Mouse (Mus musculus) frontal cortex, postnatal 14 days (tissue): ENCODE measurements at regions not wholly inside any gene's neighbourhood (a gene's known extent, or its start where the extent isn't known, plus 50 kb on each side); places are given as distances from the start of the nearest gene placed in this dataset.
A peak's percentile ranks its signal among the peaks of the same experiment; 100 is the strongest.

Experiments
- DNase-seq, 2 experiments: peaks; one replicate each; pipeline ENCODE4 v3.0.0; 2022; ENCODE audit warnings: low spot score in 2 of 2

- peak in 1 of 2 experiments; percentile 52 for DNase-seq
Measured at GRCm38 (mm10) chr12:7777220-7778055, 200.0 kb upstream of the Apob start.

- no peak for DNase-seq
Measured at GRCm38 (mm10) chr12:7778056-7778440, 199.4 kb upstream of the Apob start.

DNA sequence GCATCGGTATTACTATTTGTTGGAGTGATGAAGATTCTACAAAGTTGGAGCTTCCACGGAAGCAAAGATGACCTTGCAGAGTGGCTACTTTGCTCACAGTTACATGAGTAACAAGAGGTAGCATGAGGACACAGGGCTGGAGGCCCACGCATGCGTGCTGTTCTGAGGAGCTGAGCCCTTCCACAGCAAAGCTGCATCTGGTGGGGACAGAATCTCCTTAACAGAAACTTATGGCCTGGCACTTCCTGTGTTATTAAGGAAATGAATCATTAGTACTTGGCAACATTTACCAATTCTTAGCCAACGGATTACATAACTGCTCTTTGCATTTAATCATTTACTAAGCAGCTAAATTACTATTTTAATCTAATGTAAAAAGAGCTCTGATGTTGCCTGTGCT lies 160.8 kb upstream of the Apob start:
- DNase-seq = peak; percentile 12 to 14

DNA sequence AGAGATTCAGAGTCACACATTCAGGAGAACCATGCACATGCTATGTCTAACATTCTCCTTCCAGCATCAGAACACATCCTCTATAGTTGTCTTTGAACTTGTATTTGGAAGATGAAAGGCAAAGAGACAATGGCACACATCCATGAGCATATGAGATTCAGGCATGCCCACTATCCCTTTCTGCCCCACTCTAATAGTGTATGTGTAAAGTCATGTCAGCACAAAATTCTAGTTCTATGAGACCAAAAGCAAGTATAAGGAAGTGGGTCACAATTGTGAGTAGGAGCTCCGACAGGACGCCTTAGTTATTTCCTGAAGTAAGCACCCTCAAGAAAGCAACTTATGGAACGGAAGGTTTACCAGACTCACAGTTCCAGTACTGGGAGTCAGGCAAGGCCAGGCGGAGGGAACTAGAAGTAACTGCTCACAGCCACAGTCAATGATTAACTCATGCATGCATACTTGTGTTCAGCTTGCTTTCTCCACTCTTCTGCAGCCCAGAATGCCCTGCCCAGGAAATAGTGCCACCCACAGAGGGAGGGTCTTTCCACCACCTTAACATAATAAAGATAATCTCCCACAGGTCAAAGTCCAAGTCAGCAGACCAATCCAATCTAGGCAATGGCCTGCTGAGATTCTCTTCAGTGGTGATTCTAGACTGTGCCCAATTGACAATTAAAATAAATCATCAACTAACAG lies 157.3 kb upstream of the Apob start:
- no peak for DNase-seq

DNA sequence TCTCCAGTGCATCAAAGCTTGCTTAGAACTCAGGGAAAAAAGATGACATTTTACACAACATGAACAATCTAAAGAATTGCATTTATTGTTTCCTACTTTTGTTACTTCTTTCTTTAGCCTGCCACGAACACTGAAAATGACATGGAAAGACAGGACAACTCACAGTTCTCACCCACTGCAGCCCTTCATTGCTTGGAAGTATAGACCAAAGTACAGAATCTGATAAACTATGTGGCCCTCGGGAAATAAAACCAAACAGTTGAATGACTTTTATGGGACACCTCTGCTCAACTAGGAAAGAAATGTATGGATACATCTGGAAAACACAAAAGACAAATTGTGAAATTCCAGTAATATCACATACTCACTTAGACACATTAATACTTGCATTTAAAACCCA lies 156.7 kb upstream of the Apob start:
- DNase-seq = no peak

DNA sequence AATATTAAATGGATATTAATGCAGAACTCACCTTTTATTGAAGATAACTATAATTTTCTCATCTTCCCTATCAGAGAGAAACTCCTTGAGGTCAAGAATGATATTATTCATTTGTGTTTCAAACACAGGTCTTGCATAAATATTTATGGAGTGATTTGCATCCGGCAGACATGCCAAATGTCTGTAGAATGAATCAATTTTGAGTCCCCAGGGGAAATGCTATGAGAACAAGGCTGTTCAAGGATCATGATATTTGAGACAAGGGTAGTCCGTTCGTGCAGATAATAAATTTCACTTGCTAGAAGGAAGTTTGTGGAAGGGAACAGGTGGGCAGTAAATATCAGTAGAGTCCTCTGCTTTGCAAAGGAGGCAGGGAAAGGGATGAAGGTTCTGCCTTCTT lies 141.7 kb upstream of the Apob start:
- no peak for DNase-seq

DNA sequence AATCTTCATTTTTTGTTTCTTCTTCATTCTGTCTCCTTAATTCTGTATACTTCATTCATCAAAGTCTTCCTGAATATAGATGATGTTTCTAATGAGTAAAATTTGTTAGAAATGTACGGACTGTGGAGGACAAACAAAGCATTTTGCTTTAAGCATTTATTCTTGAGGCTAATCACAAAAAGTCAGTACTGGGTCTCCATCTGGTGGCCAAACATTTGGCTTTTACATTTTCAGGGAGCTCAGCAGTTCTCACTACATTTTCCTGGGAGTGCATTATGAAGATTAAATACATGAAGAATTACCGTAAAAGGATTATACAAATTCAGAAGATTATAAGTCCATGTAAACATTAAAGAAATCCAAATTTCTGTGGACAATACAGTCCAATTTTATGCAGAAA lies 123.6 kb upstream of the Apob start:
- DNase-seq = peak in 1 of 2 experiments; percentile 16

- no peak for DNase-seq
Measured at GRCm38 (mm10) chr12:7855683-7856082, 121.8 kb upstream of the Apob start.

GRCm38 (mm10) chr12:7859533-7859932 lies 117.9 kb upstream of the Apob start:
- DNase-seq = no peak

DNA sequence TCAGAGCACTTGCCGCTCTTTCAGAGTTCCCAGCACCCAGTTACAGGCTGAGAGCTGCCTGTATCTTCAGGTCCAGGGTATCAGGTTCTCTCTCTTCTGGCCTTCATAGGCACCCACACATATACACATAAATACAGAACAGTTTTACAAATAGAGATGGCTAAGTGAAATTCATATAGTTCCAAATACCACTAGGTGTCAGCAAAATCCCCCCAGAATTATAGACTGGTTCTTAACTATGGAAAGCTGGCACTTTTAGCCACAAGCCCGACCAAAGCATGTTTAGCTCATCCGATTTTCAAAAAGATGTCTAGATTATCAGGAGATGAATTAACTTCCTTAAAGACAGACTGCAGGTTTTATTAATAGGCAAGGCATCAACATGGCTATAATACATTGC lies 107.4 kb upstream of the Apob start:
- DNase-seq = no peak

- DNase-seq = no peak
Measured at GRCm38 (mm10) chr12:7870473-7870872, 107.0 kb upstream of the Apob start.

- no peak for DNase-seq
Measured at GRCm38 (mm10) chr12:7875454-7875853, 102.0 kb upstream of the Apob start.

DNA sequence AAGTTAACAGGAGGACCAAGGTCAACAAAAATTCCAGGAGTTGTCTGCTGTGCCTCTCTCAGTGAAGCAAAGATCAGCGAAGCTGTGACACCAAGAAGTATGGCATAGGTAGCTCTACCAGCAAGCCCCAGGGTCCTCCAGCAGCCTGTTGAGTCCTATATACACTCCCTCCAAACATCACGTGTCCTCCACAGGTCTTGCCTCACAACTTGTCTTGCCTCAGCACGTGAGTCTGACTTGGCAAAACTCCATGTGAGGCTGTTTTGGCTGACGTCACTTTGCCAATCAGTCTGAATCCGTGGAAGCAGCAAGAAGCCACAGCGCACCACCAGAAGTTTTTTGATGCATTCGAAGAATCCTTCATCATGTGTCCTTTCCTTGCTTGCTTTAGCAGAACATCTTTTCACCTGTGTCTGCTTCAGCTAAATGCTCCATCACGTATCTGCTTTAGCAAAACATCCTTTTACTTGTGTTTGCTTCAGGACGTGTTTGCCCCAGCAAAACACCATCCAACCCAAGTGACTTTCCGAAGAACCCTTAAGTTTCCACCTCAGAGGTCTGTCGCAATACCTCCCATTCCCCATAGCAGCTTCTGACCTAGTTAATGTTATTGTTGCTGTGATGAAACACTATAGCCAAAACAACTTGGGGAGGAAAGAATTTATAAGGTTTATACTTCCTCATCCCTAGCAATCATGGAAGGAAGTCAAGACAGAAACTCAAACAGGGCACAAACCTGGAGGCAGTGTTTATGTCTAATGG lies 101.0 kb upstream of the Apob start:
- no peak for DNase-seq

DNA sequence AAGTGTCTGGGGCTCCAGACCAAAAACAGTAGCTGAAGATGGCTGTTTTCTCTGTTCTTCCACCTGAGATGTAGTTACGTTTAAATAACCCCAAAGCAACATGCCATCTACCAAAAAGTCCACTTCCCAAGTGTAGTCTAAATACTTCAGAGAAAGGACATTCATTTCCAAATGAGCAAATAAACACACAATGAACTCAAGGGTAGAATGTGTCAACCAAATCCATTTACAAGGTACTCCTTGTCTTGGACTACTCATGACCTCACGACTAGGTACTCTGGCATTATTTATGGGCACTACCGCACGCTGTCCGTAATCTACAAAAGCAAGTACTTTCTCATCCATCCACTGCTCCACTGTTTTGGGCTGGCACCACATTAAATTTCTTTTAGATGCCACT lies 98.7 kb upstream of the Apob start:
- DNase-seq = no peak

DNA sequence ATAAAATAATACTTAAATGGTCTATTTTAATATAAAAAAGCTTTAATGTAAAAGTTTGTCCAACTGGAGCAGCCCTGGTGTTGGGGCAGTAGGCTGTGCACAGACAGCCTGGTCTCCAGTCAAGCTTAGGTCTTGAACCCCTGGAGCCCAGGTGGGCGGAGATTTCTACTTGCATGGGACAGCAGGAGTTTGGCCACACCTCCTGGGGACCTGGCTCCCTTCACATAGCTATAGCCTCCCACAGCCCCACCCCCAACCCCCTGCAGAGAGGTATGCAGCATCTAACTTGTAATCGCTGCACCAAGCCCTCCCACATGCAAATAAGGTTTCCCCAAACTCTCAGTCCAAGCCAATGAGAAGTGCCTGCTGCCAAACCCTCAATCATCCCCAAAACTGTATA lies 81.3 kb upstream of the Apob start:
- DNase-seq = no peak

DNA sequence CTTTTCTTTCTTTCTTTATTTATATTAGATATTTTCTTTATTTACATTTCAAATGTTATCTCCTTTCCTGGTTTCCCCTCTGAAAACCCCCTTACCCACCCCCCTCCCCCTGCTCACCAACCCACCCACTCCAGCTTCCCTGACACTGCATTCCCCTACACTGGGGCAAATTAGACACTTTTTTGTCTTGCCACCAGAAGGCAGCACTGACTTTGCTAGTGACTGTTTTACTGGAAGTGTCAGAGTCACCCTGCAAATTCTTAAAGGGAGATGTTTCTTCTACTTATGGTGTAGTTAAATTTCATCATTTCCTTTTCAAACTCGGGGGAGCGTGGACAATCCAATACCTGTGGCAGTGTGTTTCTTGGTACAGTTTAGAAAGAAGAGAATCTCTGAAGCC lies 72.1 kb upstream of the Apob start:
- DNase-seq = no peak

DNA sequence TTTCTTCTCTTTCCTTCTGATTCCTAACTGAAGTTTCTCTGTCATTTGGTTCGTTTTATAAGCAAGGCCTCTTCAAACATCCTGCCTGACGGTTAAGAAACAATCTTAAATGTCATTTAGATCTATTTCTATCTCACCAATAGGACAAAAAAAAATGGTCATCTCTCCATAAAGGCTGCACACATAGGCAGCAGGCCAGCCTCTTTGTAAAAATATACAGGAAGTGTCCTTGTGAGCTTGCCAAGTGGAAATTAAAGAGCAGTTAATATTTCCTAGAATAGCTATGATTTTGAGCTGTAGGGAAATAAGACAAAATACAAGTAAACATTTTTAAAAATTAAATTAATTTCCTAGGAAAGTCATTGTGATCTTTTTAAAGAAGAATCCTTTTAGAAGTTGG lies 70.6 kb upstream of the Apob start:
- no peak for DNase-seq

DNA sequence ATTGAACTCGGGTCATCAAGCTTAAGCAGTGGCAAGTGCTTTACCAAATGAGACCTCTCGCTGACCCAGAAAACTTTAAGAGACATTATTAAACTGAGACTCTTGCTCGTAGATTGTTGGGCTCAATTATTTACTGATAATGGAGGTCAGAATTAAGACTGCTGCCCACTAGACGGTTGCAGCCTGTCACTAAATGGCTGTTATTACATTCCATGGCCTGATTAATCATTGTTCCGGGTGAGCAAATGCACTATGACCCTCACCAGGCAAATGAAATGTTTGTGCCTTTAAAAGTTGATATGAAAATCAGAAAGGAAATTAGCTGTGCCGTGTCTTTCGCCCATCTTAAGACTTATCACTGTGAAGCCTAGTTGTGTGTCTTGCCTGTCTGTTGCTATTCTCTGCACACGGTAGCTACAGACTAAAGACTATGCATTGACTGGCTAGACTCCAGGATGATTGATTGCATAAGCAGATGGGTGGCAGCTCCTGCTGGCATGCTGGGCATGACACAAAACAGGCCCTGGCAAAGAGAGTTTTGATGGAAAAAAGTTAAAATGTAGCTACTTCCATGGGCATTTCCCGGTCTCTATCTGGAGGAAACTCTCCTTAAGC lies 67.6 kb upstream of the Apob start:
- DNase-seq = no peak

DNA sequence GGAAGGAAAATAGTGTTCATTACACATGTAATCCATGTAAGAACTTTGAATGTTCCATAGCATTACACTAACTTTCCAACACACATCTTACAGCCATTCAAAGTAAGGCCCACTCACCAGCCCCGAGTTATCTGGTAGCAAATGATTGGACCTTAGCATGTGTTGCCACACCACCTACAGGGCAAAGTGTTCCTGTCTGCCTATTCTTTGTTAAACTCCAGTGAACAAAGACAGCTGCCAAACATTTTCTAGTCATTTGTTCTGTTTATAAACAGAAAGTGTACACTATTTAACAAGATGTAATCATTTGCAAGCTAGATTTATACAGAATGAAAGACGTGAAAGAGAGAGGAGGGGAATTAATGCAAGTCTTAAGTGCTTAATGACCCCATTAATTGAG lies 66.9 kb upstream of the Apob start:
- no peak for DNase-seq

GRCm38 (mm10) chr12:7918385-7918784 lies 59.1 kb upstream of the Apob start:
- no peak for DNase-seq

GRCm38 (mm10) chr12:7918967-7919708 lies 58.3 kb upstream of the Apob start:
- no peak for DNase-seq
